Mouse (Mus musculus): ENCODE results near the gene Adgrf3.

The Adgrf3 gene

DNA sequence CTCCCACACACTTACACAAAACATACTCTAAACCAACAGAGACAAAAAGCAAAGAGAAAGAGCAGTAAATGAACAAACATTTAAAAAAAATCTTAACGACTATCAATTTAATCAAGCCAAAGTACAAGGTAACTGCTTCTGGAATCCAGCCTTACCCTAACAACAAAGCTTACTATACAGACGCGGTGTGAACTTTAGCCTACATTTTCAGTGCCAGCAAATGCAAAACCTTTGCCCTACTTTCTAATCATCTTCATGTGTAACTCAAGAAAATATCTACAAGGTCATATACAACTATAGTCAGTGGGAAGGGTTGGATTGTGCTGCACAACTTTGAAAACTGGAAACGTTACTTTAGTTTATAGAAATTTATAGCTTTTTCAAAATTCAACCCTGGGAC is 53.5 kb downstream of the Adgrf3 start:
- no peak for DNase-seq (ENCODE audit: low read depth, low spot score)

DNA sequence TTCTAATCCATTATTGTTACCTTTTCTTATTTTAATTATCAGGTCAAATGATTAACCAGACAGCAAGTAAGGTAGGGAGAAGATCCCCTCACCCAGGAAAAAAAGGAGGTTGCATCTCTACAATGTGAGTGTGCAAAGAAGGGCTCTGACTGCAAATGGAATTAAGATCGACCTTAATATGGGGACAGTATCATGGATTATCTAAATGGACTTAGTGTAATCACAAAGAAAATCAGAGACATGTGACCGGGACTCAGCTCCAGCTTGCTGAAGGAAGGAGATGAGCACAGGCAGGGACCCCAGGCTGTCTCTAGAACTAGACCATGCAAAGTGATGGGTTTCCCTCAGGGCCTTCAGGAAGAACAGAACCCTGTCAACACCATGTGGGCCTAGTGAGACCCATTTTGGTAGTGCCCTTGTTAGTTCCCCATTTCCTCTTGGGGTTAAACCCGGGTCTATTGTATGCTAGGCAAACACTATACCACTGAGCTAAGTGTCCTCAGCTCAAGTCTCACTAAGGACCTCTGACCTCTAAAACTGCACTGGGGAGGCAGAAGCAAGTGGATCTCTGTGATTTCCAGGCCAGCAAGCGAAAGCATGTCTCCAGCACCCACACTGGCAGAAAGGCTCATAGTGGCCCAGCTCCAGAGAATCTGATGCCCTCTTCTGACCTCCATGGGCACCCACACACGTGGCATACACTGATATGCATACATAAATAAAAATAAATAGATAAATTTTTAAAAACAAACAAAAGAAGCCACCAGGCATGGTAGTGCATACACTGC is 57.2 kb downstream of the Adgrf3 start:
- DNase-seq (ENCODE audit: low read depth, low spot score), result no peak

DNA sequence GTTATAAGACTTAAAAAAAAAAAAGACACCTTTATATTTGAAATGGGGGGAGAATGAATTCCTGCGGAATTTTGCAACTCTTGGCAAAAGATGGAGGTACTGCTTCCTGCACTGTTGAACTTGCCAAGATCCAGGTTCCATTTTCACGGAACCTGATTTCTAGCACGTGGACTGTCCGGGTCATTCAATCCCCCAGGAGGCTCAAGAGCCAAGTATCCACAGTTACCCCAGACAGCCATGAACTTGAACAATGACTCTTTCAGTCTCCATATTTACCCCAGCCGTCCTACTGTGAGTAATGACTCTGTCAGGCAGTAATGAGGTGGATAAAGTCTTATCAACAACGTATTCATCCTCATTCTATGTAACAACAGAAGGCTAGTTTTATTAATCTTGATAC is 59.0 kb downstream of the Adgrf3 start:
- no peak for DNase-seq (ENCODE audit: low read depth, low spot score)

Measured in CD4-positive, CD25-positive, alpha-beta regulatory T cell, adult 2 months (primary cell).